Mouse (Mus musculus) induced T-regulatory cell, adult 2 months (primary cell): Measurements from ENCODE around the gene Olfr1394.
"Not testable (repeated sequence)": the region's sequence is repeated elsewhere in the genome, so short reads cannot be mapped to it uniquely, and the experiment has no call there.

Experiments used
- DNase-seq: peaks from one replicate; pipeline ENCODE4 v3.0.0-alpha.2; 2012; ENCODE audit warnings: low read depth

Olfr1394 gene

DNA sequence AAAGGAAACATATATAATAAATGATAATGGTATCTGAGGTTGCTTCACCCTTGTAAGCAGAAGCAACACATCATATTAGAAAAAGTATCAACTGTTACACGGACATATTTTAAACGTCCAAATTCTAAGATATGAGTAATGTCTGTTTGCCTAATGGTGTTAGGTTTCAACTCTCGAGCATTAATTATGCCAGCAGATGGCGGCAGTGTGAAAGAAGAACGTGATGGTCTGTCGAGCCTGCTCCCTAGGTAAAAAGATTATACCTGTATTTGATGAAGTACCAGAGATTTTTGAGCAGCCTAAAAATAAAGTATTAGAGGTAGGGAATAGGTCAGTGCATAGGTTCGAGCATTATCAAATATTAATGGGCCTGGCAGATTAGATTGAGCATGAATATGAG lies 35.6 kb downstream of the Olfr1394 start:
- peak; percentile 82 for DNase-seq

GRCm38 (mm10) chr11:49191083-49191482 lies 36.9 kb downstream of the Olfr1394 start:
- no peak for DNase-seq

DNA sequence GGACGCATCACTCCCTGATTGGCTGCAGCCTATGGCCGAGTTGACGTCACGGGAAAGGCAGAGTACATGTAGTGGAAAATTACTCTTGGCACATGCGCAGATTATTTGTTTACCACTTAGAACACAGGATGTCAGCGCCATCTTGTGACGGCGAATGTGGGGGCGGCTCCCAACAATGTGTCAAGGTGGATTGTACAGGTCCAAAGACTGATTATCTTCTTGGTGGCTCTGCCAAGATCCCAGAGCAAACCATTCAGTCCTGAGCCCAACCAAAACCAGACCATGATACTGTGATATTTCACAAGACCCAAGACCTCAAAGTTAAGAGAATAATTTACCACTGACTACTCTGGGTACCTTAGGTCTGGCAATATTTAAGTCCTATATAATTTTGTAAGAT lies 40.6 kb downstream of the Olfr1394 start:
- DNase-seq, result not testable (repeated sequence)

- no peak for DNase-seq
These were observed 41.7 kb downstream of the Olfr1394 start for GRCm38 (mm10) chr11:49195819-49196322.

- no peak for DNase-seq
These were observed 46.5 kb downstream of the Olfr1394 start for GRCm38 (mm10) chr11:49200666-49201065.

GRCm38 (mm10) chr11:49201142-49201541 lies 47.0 kb downstream of the Olfr1394 start:
- DNase-seq, result no peak

DNA sequence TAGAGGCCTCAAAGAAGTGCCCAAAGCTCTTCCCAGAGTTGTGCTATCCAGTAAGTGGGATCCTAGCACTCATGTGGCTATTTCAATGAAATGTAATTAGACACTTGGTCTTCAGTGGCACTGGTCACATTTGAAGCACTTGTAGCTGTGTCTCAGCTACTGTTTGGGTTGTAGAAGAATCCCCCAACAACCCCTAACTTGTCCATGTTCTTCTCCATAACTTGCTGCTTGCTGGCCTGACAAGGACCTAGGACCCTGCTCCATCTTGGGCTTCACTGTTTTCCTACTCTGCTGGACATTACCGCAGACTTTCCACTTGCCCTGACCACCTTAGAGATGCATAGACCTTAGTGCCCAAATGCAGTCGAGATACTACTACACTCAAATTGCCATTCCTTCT lies 47.9 kb downstream of the Olfr1394 start:
- no peak for DNase-seq

- DNase-seq, result peak; percentile 78
These were observed 48.4 kb downstream of the Olfr1394 start for GRCm38 (mm10) chr11:49202523-49203061.

- peak; percentile 95 for DNase-seq
These were observed 49.1 kb downstream of the Olfr1394 start, which contains the start of gene Zfp62 for GRCm38 (mm10) chr11:49203129-49203768. TSS of gene Zfp62 (plus strand) at chr11:49203292.

DNA sequence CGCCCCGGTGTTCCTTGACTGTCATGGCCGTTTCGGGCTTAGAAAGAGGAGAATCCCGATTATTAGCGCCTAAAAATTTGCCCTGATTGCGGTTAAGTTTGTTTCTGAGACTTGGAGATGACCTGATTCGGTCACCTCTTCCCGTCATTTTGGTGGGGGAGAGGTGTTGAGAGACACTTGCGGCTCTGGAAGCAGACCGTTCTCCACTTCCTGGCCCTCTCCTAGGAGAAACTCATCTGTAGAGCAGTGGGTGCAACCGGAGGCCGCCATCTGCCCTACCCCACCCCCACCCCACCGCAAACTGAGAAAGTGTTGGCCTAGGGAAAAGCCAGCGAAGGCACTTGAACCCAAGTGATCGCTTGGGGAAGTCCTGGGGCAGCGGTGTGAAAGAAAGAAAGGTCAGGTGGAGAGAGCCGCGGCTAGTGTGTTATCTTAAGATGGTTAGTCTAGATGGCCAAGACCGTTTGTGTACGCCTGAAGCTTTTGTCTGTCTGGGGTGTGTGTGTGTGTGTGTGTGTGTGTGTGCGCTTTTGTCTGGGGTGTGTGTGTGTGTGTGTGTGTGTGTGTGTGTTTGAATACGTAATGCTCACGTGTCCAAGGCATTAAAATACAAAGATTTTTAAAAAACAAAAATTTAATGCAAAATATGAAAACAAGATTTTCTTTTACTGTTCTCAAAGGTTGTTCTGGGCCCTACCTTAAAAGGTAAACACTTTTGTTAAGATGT lies 49.8 kb downstream of the Olfr1394 start:
- DNase-seq, result peak; percentile 90

DNA sequence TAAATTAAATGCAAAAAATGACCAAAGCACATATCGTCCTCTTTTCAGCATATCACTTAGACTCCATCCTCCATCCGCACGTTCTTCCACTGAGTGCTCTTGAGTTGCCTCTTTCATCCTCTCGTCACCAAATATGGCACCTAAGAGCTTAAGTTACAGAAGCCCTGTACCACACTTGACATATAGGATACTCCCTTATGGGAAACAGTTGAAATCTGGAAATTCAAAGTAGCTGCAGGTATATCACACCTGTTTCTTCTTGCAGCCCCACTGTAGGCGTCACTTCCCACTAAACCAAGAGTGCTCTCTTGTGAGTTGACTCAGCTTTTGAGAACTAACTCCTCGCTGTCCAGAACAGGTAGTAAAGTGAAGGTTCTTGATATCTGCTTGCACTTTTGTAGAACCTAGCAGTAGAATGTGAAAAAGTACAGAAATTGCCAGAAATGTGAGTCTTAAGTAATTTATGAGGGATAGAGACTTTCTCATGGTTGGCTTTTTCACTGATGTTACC lies 51.0 kb downstream of the Olfr1394 start:
- DNase-seq, result peak; percentile 47

DNA sequence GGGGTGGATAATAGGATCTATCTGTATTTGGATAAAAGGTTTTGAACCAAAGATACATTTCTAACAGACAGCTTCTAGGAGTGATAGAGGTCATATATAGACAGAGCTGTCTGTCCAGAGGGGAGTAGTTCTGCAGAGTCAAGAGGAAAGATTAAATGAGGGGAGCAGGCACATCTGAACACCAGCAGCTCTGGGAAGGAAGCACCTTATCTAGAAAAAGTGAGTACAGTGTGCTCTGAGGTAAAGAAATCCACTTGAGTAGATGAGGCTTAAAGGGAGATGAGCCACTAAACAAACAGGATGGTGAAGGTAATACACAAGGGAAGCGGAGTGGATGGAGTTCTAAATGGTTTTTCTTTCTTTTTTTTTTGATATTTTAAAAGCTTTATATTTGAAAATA lies 53.3 kb downstream of the Olfr1394 start:
- no peak for DNase-seq
